Mouse (Mus musculus) hindbrain, embryonic 11.5 days (tissue): ENCODE measurements around the gene Trim37. TPM values are rescaled to one million over a fixed set of nuclear protein-coding genes. Genes with fewer than 3 reads are reported as not detected.

Experiments
- ATAC-seq: fragments of 200-750 bp; cut with Nextera tagmentation; 2 replicates; pipeline ENCODE4 v1.8.0; 2017; ENCODE audit warnings: mild to moderate bottlenecking, moderate TSS enrichment, moderate library complexity; ENCODE audit not compliant: low FRiP score
- DNase-seq: peaks from one replicate; pipeline ENCODE4 v3.0.0-alpha.2; 2015; ENCODE audit warnings: low spot score
- H3K27ac ChIP-seq: fragments of 300-500 bp; sonication (generic); 2 replicates; pipeline ENCODE4 v1.5.1; 2014; ENCODE audit warnings: mild to moderate bottlenecking, low read depth, low read length
- H3K27me3 ChIP-seq: fragments of 300-500 bp; sonication (generic); 2 replicates; pipeline ENCODE4 v1.6.1; 2014; ENCODE audit warnings: mild to moderate bottlenecking, low read length, moderate library complexity, mixed read lengths; ENCODE audit not compliant: control insufficient read depth, insufficient read depth
- H3K36me3 ChIP-seq: fragments of 300-500 bp; sonication (generic); 2 replicates; pipeline ENCODE4 v1.6.1; 2014; ENCODE audit warnings: mild to moderate bottlenecking, low read length, moderate library complexity, mixed read lengths; ENCODE audit not compliant: control insufficient read depth, insufficient read depth
- H3K4me1 ChIP-seq: fragments of 300-500 bp; sonication (generic); replicated peaks from 2 replicates; pipeline ENCODE4 v1.6.1; 2014; ENCODE audit warnings: low read length, mixed read lengths; ENCODE audit not compliant: control insufficient read depth, insufficient read depth
- H3K4me2 ChIP-seq: fragments of 300-500 bp; sonication (generic); replicated peaks from 2 replicates; pipeline ENCODE4 v1.6.1; 2014; ENCODE audit warnings: mild to moderate bottlenecking, low read depth, low read length
- H3K4me3 ChIP-seq: fragments of 300-500 bp; sonication (generic); 2 replicates; pipeline ENCODE4 v1.5.1; 2014; ENCODE audit warnings: low read depth, low read length
- H3K9ac ChIP-seq: fragments of 300-500 bp; sonication (generic); 2 replicates; pipeline ENCODE4 v1.6.1; 2014; ENCODE audit warnings: low read depth, low read length
- H3K9me3 ChIP-seq: fragments of 300-500 bp; sonication (generic); 2 replicates; pipeline ENCODE4 v1.6.1; 2016; ENCODE audit warnings: low read length; ENCODE audit not compliant: control insufficient read depth
- WGBS: fragments of 180-500 bp; shearing (Covaris S2); extraction: QIAGEN DNeasy Blood & Tissue Kit; methylation state at CpG from one replicate; pipeline ENCODE4 v1.1.7; 2014; 5-methylcytosine and 5-hydroxymethylcytosine counted together
- polyA plus RNA-seq: library from polyadenylated mRNA; unstranded; fragments of >200 nt; fragmentation: Nextera tagmentation; extraction: Ambion mirVana; gene quantifications from 2 replicates; pipeline ENCODE4 v1.2.1, GENCODE M21; 2014

The Trim37 gene
- polyA plus RNA-seq, 1 experiment from 2014 or later = 76.2 TPM

GRCm38 (mm10) chr11:87163751-87164150 is 36.9 kb downstream of the Trim37 start:
- no peak for ATAC-seq

DNA sequence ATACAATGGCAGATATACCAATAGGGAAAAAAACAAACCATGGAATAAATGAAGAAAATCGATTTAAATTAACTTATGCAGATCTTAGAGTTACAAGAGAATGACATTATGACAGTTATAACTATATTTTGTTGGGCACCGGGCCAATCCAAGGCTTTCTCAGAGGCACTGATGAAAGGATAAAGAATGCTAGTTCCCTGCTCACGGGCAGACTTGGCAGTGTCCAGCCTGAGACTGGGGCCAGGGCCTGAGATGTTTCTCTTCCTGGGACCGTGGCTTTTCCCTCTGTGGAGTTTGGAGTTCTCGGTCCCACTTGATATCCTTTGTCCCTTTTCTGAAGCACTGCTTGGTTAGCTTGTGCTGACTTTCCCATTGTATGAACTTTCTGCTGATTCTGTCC is 46.7 kb downstream of the Trim37 start:
- Histone ChIP-seq H3K36me3 (peaks cover 3% of the 10 kb centered on the region; the same call in 1 of the 2 replicates), H3K9me3 (no peaks in the 10 kb centered on the region), H3K27me3 (no peaks in the 10 kb centered on the region), H3K4me3 (no peak overlapping the region), H3K27ac (no peak overlapping the region), H3K4me1 (no peaks in the 10 kb centered on the region), H3K9ac (no peak overlapping the region), H3K4me2 (no peak overlapping the region)
- DNase-seq (no peak), ATAC-seq (no peak)
- 93% methylated on average over 5 of the region's 5 CpGs for WGBS

More at GRCm38 (mm10) chr11:87163751-87164150, 36.9 kb downstream of the Trim37 start:
- no peaks in the 10 kb centered on the region for H3K4me1 ChIP-seq
- no peaks in the 10 kb centered on the region for H3K27me3 ChIP-seq
- no peaks in the 10 kb centered on the region for H3K9me3 ChIP-seq
- H3K4me3 ChIP-seq = no peak overlapping the region
- no peak overlapping the region for H3K4me2 ChIP-seq
- peaks cover 14% of the 10 kb centered on the region for H3K36me3 ChIP-seq
- H3K9ac ChIP-seq = no peak overlapping the region
- DNase-seq = no peak
- H3K27ac ChIP-seq = no peak overlapping the region

GRCm38 (mm10) chr11:87175031-87175430 is 48.2 kb downstream of the Trim37 start:
- H3K9ac ChIP-seq = no peak overlapping the region
- ATAC-seq (no peak), DNase-seq (no peak)
- no peaks in the 10 kb centered on the region for H3K36me3 ChIP-seq
- no peak overlapping the region for H3K27ac ChIP-seq
- no peak overlapping the region for H3K4me3 ChIP-seq
- no peak overlapping the region for H3K4me2 ChIP-seq
- 97% methylated on average over 4 of the region's 4 CpGs for WGBS
- no peaks in the 10 kb centered on the region for H3K9me3 ChIP-seq
- no peaks in the 10 kb centered on the region for H3K27me3 ChIP-seq
- H3K4me1 ChIP-seq = no peaks in the 10 kb centered on the region

DNA sequence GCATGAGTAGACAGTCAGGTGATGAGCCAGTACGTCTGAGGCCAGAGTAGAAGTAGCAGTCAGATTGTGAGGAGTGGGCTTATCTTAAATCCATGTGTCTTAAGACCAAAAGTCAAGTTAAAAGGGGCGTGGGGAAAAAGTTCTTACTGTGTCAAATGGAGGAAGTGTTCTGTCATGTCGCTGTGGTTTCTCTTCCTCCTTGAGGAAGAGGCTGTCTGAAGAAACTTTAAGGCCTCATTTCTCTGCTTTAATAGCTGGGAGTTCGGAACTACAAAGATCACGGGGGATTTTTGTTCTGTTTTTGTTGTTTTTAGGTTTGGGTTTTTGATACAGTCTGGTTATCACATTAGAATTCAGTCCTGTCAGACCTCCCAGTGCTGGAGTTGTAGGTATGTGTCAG is 85.4 kb downstream of the Trim37 start:
- 79% methylated on average over 5 of the region's 5 CpGs for WGBS
- Histone ChIP-seq H3K27me3 (no peaks in the 10 kb centered on the region), H3K36me3 (no peaks in the 10 kb centered on the region), H3K9ac (no peak overlapping the region), H3K4me1 (no peaks in the 10 kb centered on the region), H3K4me2 (no peak overlapping the region), H3K9me3 (no peaks in the 10 kb centered on the region), H3K4me3 (no peak overlapping the region), H3K27ac (no peak overlapping the region)
- ATAC-seq (no peak), DNase-seq (no peak)

DNA sequence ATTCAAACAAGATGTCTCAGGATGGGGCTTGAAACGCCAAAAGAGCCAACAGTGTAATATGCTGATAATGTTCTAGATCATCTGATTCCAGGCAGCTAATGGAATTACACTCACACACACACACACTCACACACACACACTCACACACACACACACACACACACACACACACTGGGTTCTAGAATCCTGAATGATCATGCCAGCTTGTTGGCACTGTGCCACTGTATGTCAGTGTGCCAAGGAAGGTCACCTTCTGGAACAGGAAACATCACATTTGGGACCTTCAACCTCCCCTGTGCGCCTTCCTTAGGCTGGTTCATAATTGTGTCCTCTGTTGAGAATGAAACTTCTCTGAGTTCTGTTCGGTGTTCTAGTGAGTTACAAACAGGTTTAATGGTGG is 95.8 kb downstream of the Trim37 start:
- Histone ChIP-seq H3K4me3 (no peak overlapping the region), H3K27me3 (no peaks in the 10 kb centered on the region), H3K27ac (no peak overlapping the region), H3K9me3 (no peaks in the 10 kb centered on the region), H3K4me1 (no peaks in the 10 kb centered on the region), H3K36me3 (no peaks in the 10 kb centered on the region), H3K9ac (no peak overlapping the region), H3K4me2 (no peak overlapping the region)
- 97% methylated on average over 3 of the region's 3 CpGs for WGBS
- DNase-seq (no peak), ATAC-seq (no peak)

GRCm38 (mm10) chr11:87227056-87227455 is 100.2 kb downstream of the Trim37 start:
- Histone ChIP-seq H3K36me3 (0 out of 2 replicates have a peak, but pooled peaks cover 2% of the 10 kb centered on the region), H3K9ac (no peak overlapping the region), H3K27me3 (no peaks in the 10 kb centered on the region), H3K9me3 (no peaks in the 10 kb centered on the region), H3K27ac (no peak overlapping the region), H3K4me2 (no peak overlapping the region), H3K4me1 (no peaks in the 10 kb centered on the region), H3K4me3 (no peak overlapping the region)
- ATAC-seq (no peak), DNase-seq (no peak)
- 85% methylated on average over 5 of the region's 5 CpGs for WGBS

DNA sequence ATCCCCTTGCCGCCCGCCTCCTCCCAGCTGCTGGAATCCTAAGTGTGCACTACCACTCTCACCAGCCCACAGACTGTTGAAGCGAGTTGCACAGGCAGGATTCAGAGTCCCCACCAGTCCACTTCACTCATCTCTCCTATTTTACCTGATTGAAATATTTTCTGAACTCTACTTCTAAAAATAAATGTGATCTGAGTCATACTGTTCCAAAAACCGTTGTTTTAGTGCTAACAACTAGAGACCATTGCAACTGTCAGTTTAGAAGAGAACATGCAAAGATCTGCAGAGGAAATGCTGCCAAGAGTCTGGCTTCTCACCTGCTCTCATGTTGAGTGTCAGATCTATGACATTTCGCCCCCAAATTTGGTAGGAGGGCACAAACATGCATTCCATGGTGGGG is 106.5 kb downstream of the Trim37 start:
- DNase-seq = no peak

DNA sequence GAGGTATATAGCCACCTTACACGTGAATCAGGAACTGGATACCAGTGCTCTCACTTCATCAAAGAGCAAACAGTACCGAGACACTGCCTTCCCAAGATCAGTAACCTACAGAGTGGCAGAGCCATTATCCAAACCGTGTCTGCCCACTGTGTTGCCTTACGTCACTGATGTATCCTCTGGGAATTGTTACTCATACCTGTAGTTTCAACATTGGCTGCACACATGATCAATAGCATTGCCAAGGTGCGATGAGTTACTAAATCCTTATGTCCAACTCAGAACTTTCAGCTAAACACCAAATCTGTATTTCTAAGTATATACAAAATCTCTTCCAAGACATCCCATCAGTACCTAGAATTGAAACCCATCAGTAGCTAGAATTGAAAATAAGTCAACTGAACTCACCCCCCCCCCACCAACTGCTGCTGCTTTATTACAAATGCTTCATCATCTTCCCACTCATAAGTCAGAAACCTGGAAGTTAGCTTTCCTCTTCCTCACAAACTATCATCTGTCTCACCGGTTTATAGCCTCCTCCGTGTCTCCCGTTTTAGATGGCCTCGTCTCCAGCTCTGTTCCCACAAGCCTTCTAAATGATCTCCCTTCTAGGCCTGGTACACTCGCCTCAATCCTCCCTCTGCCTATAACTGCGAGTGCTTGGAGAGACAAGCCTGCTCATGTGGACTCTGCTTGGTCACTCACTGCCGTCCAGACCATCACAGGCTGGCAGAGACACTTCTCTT is 108.0 kb downstream of the Trim37 start:
- 0 out of 2 replicates have a peak, but pooled peaks cover 2% of the 10 kb centered on the region for H3K36me3 ChIP-seq
- H3K9me3 ChIP-seq = no peaks in the 10 kb centered on the region
- no peak for ATAC-seq
- no peaks in the 10 kb centered on the region for H3K4me1 ChIP-seq
- H3K4me2 ChIP-seq = no peak overlapping the region
- no peak overlapping the region for H3K4me3 ChIP-seq
- H3K9ac ChIP-seq = no peak overlapping the region
- WGBS = 94% methylated on average over 12 of the region's 12 CpGs
- H3K27ac ChIP-seq = no peak overlapping the region
- no peaks in the 10 kb centered on the region for H3K27me3 ChIP-seq
- no peak for DNase-seq

More for the DNA sequence above, 106.5 kb downstream of the Trim37 start:
- Histone ChIP-seq H3K4me1 (no peaks in the 10 kb centered on the region), H3K4me2 (no peak overlapping the region), H3K4me3 (no peak overlapping the region), H3K9me3 (no peaks in the 10 kb centered on the region), H3K9ac (no peak overlapping the region), H3K27ac (no peak overlapping the region), H3K36me3 (0 out of 2 replicates have a peak, but pooled peaks cover 2% of the 10 kb centered on the region), H3K27me3 (no peaks in the 10 kb centered on the region)
- WGBS = 88% methylated on average over 5 of the region's 5 CpGs
- no peak for ATAC-seq

- 86% methylated on average over 5 of the region's 5 CpGs for WGBS
- H3K27me3 ChIP-seq = no peaks in the 10 kb centered on the region
- no peak overlapping the region for H3K4me3 ChIP-seq
- no peaks in the 10 kb centered on the region for H3K9me3 ChIP-seq
- ATAC-seq (no peak), DNase-seq (no peak)
- no peak overlapping the region for H3K4me2 ChIP-seq
- H3K4me1 ChIP-seq = no peaks in the 10 kb centered on the region
- 0 out of 2 replicates have a peak, but pooled peaks cover 2% of the 10 kb centered on the region for H3K36me3 ChIP-seq
- no peak overlapping the region for H3K27ac ChIP-seq
- H3K9ac ChIP-seq = no peak overlapping the region
Observed at GRCm38 (mm10) chr11:87235486-87235872, 108.6 kb downstream of the Trim37 start.
